ENCODE assay signal across 8 mouse cellular contexts in genomic region chr2:102685371-102686107, GRCm38 (mm10). TPM values are rescaled to one million over a fixed set of nuclear protein-coding genes. Genes with fewer than 3 reads are reported as not detected.
DNase-seq lines count a peak whose midpoint lies in the region; ATAC-seq and TF ChIP-seq lines count a peak whose summit lies in the region.

No protein-coding gene starts in this region.

- DNase-seq in left cerebral cortex, adult 2 months (ENCODE audit: extremely low spot score in 1 of 2, low spot score in 2 of 2) = no peak
- DNase-seq in left cerebral cortex, adult 9 months (ENCODE audit: low spot score in 2 of 2) = no peak
- peak; percentile 45 for DNase-seq in induced T-regulatory cell, adult 2 months (ENCODE audit: low read depth)
- peak; percentile 60 for DNase-seq in retina, adult 2 months (ENCODE audit: low read depth, low spot score)
- no peak for DNase-seq in frontal cortex, postnatal 36 days (ENCODE audit: low spot score in 2 of 2)
- no peak for DNase-seq in frontal cortex, adult 2 months (ENCODE audit: extremely low spot score in 1 of 2, low spot score in 1 of 2)
- DNase-seq in left cerebral cortex, postnatal 10 days (ENCODE audit: extremely low spot score in 1 of 2, low spot score in 2 of 2) = no peak

- no peak overlapping the region for H3K4me3 ChIP-seq in left cerebral cortex, adult 2 months

- intact Hi-C loops in left cerebral cortex, adult 2 months (cut with DNase I) = loop anchor here (5.0 kb wide), 2 partner anchors 57 to 332 kb away; no protein-coding TSS in a partner anchor
- intact Hi-C loops in left cerebral cortex, postnatal 10 days (cut with DNase I) = loop anchor here (5.0 to 10.0 kb wide), 2 partner anchors 332 to 369 kb away; no protein-coding TSS in a partner anchor

- H3K27ac ChIP-seq in left cerebral cortex, adult 2 months = peak overlapping the region; percentile 47

- TF ChIP-seq CTCF in left cerebral cortex, adult 2 months (IDR thresholded peaks at IDR 0.05) = peak; percentile 67

- peak; percentile 62; the same call in 1 of the 2 replicates for ATAC-seq in common myeloid progenitor, adult 5-6 weeks (replicated peaks; ENCODE audit: low read depth, poor library complexity, severe bottlenecking)

RNA-seq across cellular contexts. Expression of gene Slc1a2, which starts 27.1 kb away (rescaled TPM):
- 1,000 to 10,000 TPM; 1,660 to 1,742 TPM for total RNA-seq in left cerebral cortex, adult 2 months (2021)
- not detected in 2 replicates for total RNA-seq in common myeloid progenitor, adult 5-6 weeks (2017)
- polyA plus RNA-seq in frontal cortex, adult 2 months (2012; rRNA removed) = 570 and 587 TPM in 2 replicates
- 1,000 to 10,000 TPM; 1,314 to 1,339 TPM for total RNA-seq in left cerebral cortex, postnatal 10 days (2021)

Comparison
In these comparisons a context has a peak if more than half of its experiments do, and no peak if none do; other contexts are left out.
1. DNase-seq: peak in induced T-regulatory cell, adult 2 months (single experiment) and retina, adult 2 months (single experiment); none in left cerebral cortex, adult 2 months (0 of 2), left cerebral cortex, adult 9 months (0 of 2), frontal cortex, postnatal 36 days (0 of 2), frontal cortex, adult 2 months (0 of 2) and left cerebral cortex, postnatal 10 days (0 of 2).
2. RNA of gene Slc1a2, which starts 27.1 kb away (total RNA-seq): 1,660 to 1,742 TPM in left cerebral cortex, adult 2 months and 1,314 to 1,339 TPM in left cerebral cortex, postnatal 10 days; not detected in common myeloid progenitor, adult 5-6 weeks; every median in the first group is over 1,000 times any median in the second.